Mouse (Mus musculus) MEL (cell line): ENCODE data around the gene Tlcd2. TPM values are rescaled to one million over a fixed set of nuclear protein-coding genes. Genes with fewer than 3 reads are reported as not detected.

Experiments
- DNase-seq: peaks from one replicate; pipeline ENCODE4 v3.0.0; 2011; ENCODE audit warnings: low read depth, low spot score
- H3K27ac ChIP-seq: 2 replicates; pipeline ENCODE4 v1.5.1; 2012; ENCODE audit warnings: low read depth, mild to moderate bottlenecking, control low read depth, low read length, moderate library complexity; ENCODE audit not compliant: control insufficient read depth
- H3K27me3 ChIP-seq, 2 experiments: fragments of 150-350 bp in 1 of 2; sonication (generic) in 1 of 2; 2 replicates each; pipeline ENCODE4 v1.6.1; 2012; ENCODE audit warnings: low read length in 2 of 2, mild to moderate bottlenecking in 2 of 2, improper control_type of control experiment in 1 of 2, moderate library complexity in 1 of 2; ENCODE audit not compliant: insufficient read depth in 2 of 2, control insufficient read depth in 1 of 2
- H3K36me3 ChIP-seq, 2 experiments: 2 replicates each; pipeline ENCODE4 v1.6.1; 2012 to 2014; ENCODE audit warnings: low read length in 2 of 2, improper control_type of control experiment in 1 of 2, inconsistent platforms in 1 of 2, mild to moderate bottlenecking in 1 of 2; ENCODE audit not compliant: insufficient read depth in 2 of 2, control insufficient read depth in 1 of 2
- H3K4me1 ChIP-seq, 2 experiments: fragments of 150-350 bp in 1 of 2; sonication (generic) in 1 of 2; 2 replicates each; pipeline ENCODE4 v1.6.1; 2012; ENCODE audit warnings: low read length in 2 of 2, improper control_type of control experiment in 1 of 2, mild to moderate bottlenecking in 1 of 2; ENCODE audit not compliant: insufficient read depth in 2 of 2, control insufficient read depth in 1 of 2
- H3K4me3 ChIP-seq, 2 experiments: fragments of 150-350 bp in 1 of 2; sonication (generic) in 1 of 2; 2 replicates each; pipeline ENCODE4 v1.5.1; 2012; ENCODE audit warnings: low read depth in 2 of 2, low read length in 2 of 2, mild to moderate bottlenecking in 2 of 2, moderate library complexity in 2 of 2, control low read depth in 1 of 2, improper control_type of control experiment in 1 of 2; ENCODE audit not compliant: control insufficient read depth in 1 of 2, insufficient read depth in 1 of 2
- H3K79me2 ChIP-seq: 2 replicates; pipeline ENCODE4 v1.6.1; 2012; ENCODE audit warnings: mild to moderate bottlenecking, low read length, moderate library complexity; ENCODE audit not compliant: control insufficient read depth, poor library complexity, insufficient read depth
- H3K9ac ChIP-seq: 2 replicates; pipeline ENCODE4 v1.6.1; 2012; ENCODE audit warnings: low read depth, mild to moderate bottlenecking, control low read depth, low read length, moderate library complexity; ENCODE audit not compliant: control insufficient read depth, poor library complexity, severe bottlenecking
- H3K9me3 ChIP-seq: fragments of 150-350 bp; sonication (generic); replicated peaks from 2 replicates; pipeline ENCODE4 v1.6.1; 2012; ENCODE audit warnings: mild to moderate bottlenecking, low read length, improper control_type of control experiment, moderate library complexity; ENCODE audit not compliant: insufficient read depth
- CHD1 ChIP-seq: IDR thresholded peaks from 2 replicates; pipeline ENCODE4 v1.6.1; 2012; ENCODE audit warnings: low read depth, mild to moderate bottlenecking, inconsistent platforms, low read length, improper control_type of control experiment
- CHD2 ChIP-seq: IDR thresholded peaks from 2 replicates; pipeline ENCODE4 v1.6.1; 2011; ENCODE audit warnings: low read length, improper control_type of control experiment
- CTCF ChIP-seq, 3 experiments: IDR thresholded peaks in 2 of 3; conservative IDR thresholded peaks in 1 of 3; 2 replicates each; pipeline ENCODE4 v1.5.1; 2011 to 2012; ENCODE audit warnings: low read length in 3 of 3, low read depth in 2 of 3, mild to moderate bottlenecking in 2 of 3, improper control_type of control experiment in 1 of 3, inconsistent platforms in 1 of 3, mixed read lengths in 1 of 3, moderate library complexity in 1 of 3; ENCODE audit not compliant: control insufficient read depth in 1 of 3, insufficient read depth in 1 of 3, poor library complexity in 1 of 3, severe bottlenecking in 1 of 3
- E2F4 ChIP-seq: IDR thresholded peaks from 2 replicates; pipeline ENCODE4 v1.6.1; 2011; ENCODE audit warnings: low read depth, low read length, improper control_type of control experiment, borderline replicate concordance
- ELF1 ChIP-seq: IDR thresholded peaks from 2 replicates; pipeline ENCODE4 v1.6.1; 2014; ENCODE audit warnings: low read depth, mild to moderate bottlenecking, inconsistent platforms, low read length, improper control_type of control experiment, moderate library complexity
- EP300 ChIP-seq, 2 experiments: IDR thresholded peaks; 2 replicates each; pipeline ENCODE4 v1.6.1; 2011; ENCODE audit warnings: improper control_type of control experiment in 2 of 2, low read length in 2 of 2, low read depth in 1 of 2, mild to moderate bottlenecking in 1 of 2
- GABPA ChIP-seq: IDR thresholded peaks from 2 replicates; pipeline ENCODE4 v1.6.1; 2012; ENCODE audit warnings: low read depth, mild to moderate bottlenecking, inconsistent platforms, low read length, improper control_type of control experiment, moderate library complexity
- HCFC1 ChIP-seq: IDR thresholded peaks from 2 replicates; pipeline ENCODE4 v1.6.1; 2012; ENCODE audit warnings: low read depth, mild to moderate bottlenecking, inconsistent platforms, low read length, improper control_type of control experiment, moderate library complexity
- MAFK ChIP-seq: IDR thresholded peaks from 2 replicates; pipeline ENCODE4 v1.6.1; 2011; ENCODE audit warnings: low read depth, mild to moderate bottlenecking, low read length, improper control_type of control experiment, borderline replicate concordance
- MAX ChIP-seq: IDR thresholded peaks from 2 replicates; pipeline ENCODE4 v1.6.1; 2011; ENCODE audit warnings: low read length, improper control_type of control experiment
- MEF2A ChIP-seq: IDR thresholded peaks from 2 replicates; pipeline ENCODE4 v1.6.1; 2014; ENCODE audit warnings: low read depth, mild to moderate bottlenecking, inconsistent platforms, low read length, improper control_type of control experiment; ENCODE audit not compliant: poor library complexity, insufficient replicate concordance, severe bottlenecking; ENCODE audit errors: extremely low read depth
- MXI1 ChIP-seq: IDR thresholded peaks from 2 replicates; pipeline ENCODE4 v1.6.1; 2011; ENCODE audit warnings: mild to moderate bottlenecking, low read depth, low read length, improper control_type of control experiment
- NRF1 ChIP-seq: IDR thresholded peaks from 2 replicates; pipeline ENCODE4 v1.6.1; 2014; ENCODE audit warnings: low read depth, mild to moderate bottlenecking, inconsistent platforms, low read length, improper control_type of control experiment, moderate library complexity; ENCODE audit not compliant: poor library complexity, insufficient read depth, severe bottlenecking
- POLR2A ChIP-seq, 2 experiments: IDR thresholded peaks; 2 replicates each; pipeline ENCODE4 v1.6.1; 2011 to 2012; ENCODE audit warnings: low read length in 2 of 2, mild to moderate bottlenecking in 2 of 2, control low read depth in 1 of 2, improper control_type of control experiment in 1 of 2, low read depth in 1 of 2, moderate library complexity in 1 of 2; ENCODE audit not compliant: control insufficient read depth in 1 of 2, insufficient read depth in 1 of 2, poor library complexity in 1 of 2
- POLR2AphosphoS2 ChIP-seq: IDR thresholded peaks from 2 replicates; pipeline ENCODE4 v1.6.1; 2011; ENCODE audit warnings: low read length, improper control_type of control experiment
- POLR2AphosphoS5 ChIP-seq: IDR thresholded peaks from 2 replicates; pipeline ENCODE4 v1.6.1; 2012; ENCODE audit warnings: low read depth, borderline replicate concordance, mild to moderate bottlenecking, inconsistent platforms, low read length, moderate library complexity, mixed read lengths
- RCOR1 ChIP-seq: IDR thresholded peaks from 2 replicates; pipeline ENCODE4 v1.6.1; 2012; ENCODE audit warnings: low read depth, mild to moderate bottlenecking, inconsistent platforms, low read length, improper control_type of control experiment
- SIN3A ChIP-seq: IDR thresholded peaks from 2 replicates; pipeline ENCODE4 v1.6.1; 2012; ENCODE audit warnings: low read length, improper control_type of control experiment, inconsistent platforms
- SMC3 ChIP-seq: IDR thresholded peaks from 2 replicates; pipeline ENCODE4 v1.6.1; 2011; ENCODE audit warnings: low read depth, low read length, improper control_type of control experiment
- TBP ChIP-seq: IDR thresholded peaks from 2 replicates; pipeline ENCODE4 v1.8.0; 2011; ENCODE audit warnings: low read depth, low read length, improper control_type of control experiment
- TCF12 ChIP-seq: IDR thresholded peaks from 2 replicates; pipeline ENCODE4 v1.6.1; 2014; ENCODE audit warnings: low read depth, mild to moderate bottlenecking, inconsistent platforms, low read length, improper control_type of control experiment, moderate library complexity
- UBTF ChIP-seq: IDR thresholded peaks from 2 replicates; pipeline ENCODE4 v1.6.1; 2012; ENCODE audit warnings: low read depth, mild to moderate bottlenecking, inconsistent platforms, low read length, improper control_type of control experiment, moderate library complexity, borderline replicate concordance; ENCODE audit not compliant: insufficient read depth
- USF1 ChIP-seq: IDR thresholded peaks from 2 replicates; pipeline ENCODE4 v1.6.1; 2014; ENCODE audit warnings: low read depth, mild to moderate bottlenecking, inconsistent platforms, low read length, improper control_type of control experiment, moderate library complexity
- USF2 ChIP-seq, 2 experiments: IDR thresholded peaks; 2 replicates each; pipeline ENCODE4 v1.6.1; 2011 to 2012; ENCODE audit warnings: improper control_type of control experiment in 2 of 2, low read length in 2 of 2, borderline replicate concordance in 1 of 2, inconsistent platforms in 1 of 2, low read depth in 1 of 2, mild to moderate bottlenecking in 1 of 2; ENCODE audit not compliant: insufficient read depth in 1 of 2
- ZMIZ1 ChIP-seq: IDR thresholded peaks from 2 replicates; pipeline ENCODE4 v1.6.1; 2012; ENCODE audit warnings: low read depth, mild to moderate bottlenecking, inconsistent platforms, low read length, improper control_type of control experiment, moderate library complexity
- ZNF384 ChIP-seq: IDR thresholded peaks from 2 replicates; pipeline ENCODE4 v1.6.1; 2012; ENCODE audit warnings: low read depth, mild to moderate bottlenecking, inconsistent platforms, low read length, improper control_type of control experiment
- polyA plus RNA-seq, 2 experiments: library from polyadenylated mRNA; stranded (reverse) in 1 of 2; unstranded in 1 of 2; fragments of >175 nt in 1 of 2; fragments of >200 nt in 1 of 2; gene quantifications; 2 replicates each; pipeline versions ENCODE4 v1.2.1 to v1.2.4; 2012; ENCODE audit warnings: low replicate concordance in 2 of 2, low read depth in 1 of 2; ENCODE audit not compliant: insufficient read length in 2 of 2, insufficient read depth in 1 of 2, missing spikeins in 1 of 2
- total RNA-seq: library from RNA; depleted of rRNA; stranded (reverse); fragments of 300-350 nt; gene quantifications from 2 replicates; pipeline ENCODE4 v1.2.3, GENCODE M21; 2012

Gene Tlcd2
- total and polyA plus RNA-seq, 3 experiments: 0.50 to 0.86 TPM; not detected in 1

GRCm38 (mm10) chr11:75468410-75468809, 6.9 kb downstream of the Tlcd2 start:
- TF ChIP-seq UBTF (no peak), USF2 (IDR thresholded peaks at IDR 0.05; ENCODE audit: borderline replicate concordance in 1 of 2, insufficient read depth in 1 of 2, low read depth in 1 of 2, low read length in 2 of 2) (no peak), NRF1 (no peak), TBP (no peak), MEF2A (no peak), ZMIZ1 (no peak), SMC3 (no peak), MAX (no peak), USF1 (no peak), SIN3A (no peak), CHD1 (no peak), CTCF (IDR thresholded peaks at IDR 0.05 in 2 of 3, conservative IDR thresholded peaks at IDR 0.05 in 1 of 3; ENCODE audit: control insufficient read depth in 1 of 3, insufficient read depth in 1 of 3, low read depth in 2 of 3, low read length in 3 of 3, poor library complexity in 1 of 3, severe bottlenecking in 1 of 3) (no peak), ELF1 (no peak), GABPA (no peak), EP300 (IDR thresholded peaks at IDR 0.05; ENCODE audit: low read depth in 1 of 2, low read length in 2 of 2) (no peak), MAFK (no peak), ZNF384 (no peak), POLR2A (IDR thresholded peaks at IDR 0.05; ENCODE audit: control insufficient read depth in 1 of 2, insufficient read depth in 1 of 2, low read depth in 1 of 2, low read length in 2 of 2, poor library complexity in 1 of 2) (no peak), E2F4 (no peak)
- TF ChIP-seq, all 39 proteins: peak for 0
- Histone ChIP-seq H3K27me3 (no peaks in the 10 kb centered on the region), H3K4me1 (peaks cover 3 to 24% of the 10 kb centered on the region in 2 experiments), H3K9ac (no peak overlapping the region), H3K79me2 (no peaks in the 10 kb centered on the region), H3K9me3 (no peaks in the 10 kb centered on the region), H3K36me3 (peaks cover 0 to 18% of the 10 kb centered on the region in 2 experiments; a peak in 2 of 4 replicates), H3K27ac (no peak overlapping the region), H3K4me3 (no peak overlapping the region)
- DNase-seq: no peak

GRCm38 (mm10) chr11:75469261-75469660, 7.7 kb downstream of the Tlcd2 start:
- no peak overlapping the region for H3K27ac ChIP-seq
- H3K9ac ChIP-seq: no peak overlapping the region
- DNase-seq: no peak
- H3K36me3 ChIP-seq: peaks cover 0 to 16% of the 10 kb centered on the region in 2 experiments; a peak in 2 of 4 replicates
- no peaks in the 10 kb centered on the region for H3K9me3 ChIP-seq
- no peaks in the 10 kb centered on the region for H3K79me2 ChIP-seq
- H3K4me3 ChIP-seq: no peak overlapping the region
- H3K27me3 ChIP-seq: no peaks in the 10 kb centered on the region
- H3K4me1 ChIP-seq: peaks cover 3 to 20% of the 10 kb centered on the region in 2 experiments
- TF ChIP-seq POLR2AphosphoS5 (no peak), SMC3 (no peak), MXI1 (no peak), RCOR1 (no peak), HCFC1 (no peak), CHD2 (no peak), POLR2A (IDR thresholded peaks at IDR 0.05; ENCODE audit: control insufficient read depth in 1 of 2, insufficient read depth in 1 of 2, low read depth in 1 of 2, low read length in 2 of 2, poor library complexity in 1 of 2) (no peak), SIN3A (no peak), E2F4 (no peak), TBP (no peak), ZNF384 (no peak), CTCF (IDR thresholded peaks at IDR 0.05 in 2 of 3, conservative IDR thresholded peaks at IDR 0.05 in 1 of 3; ENCODE audit: control insufficient read depth in 1 of 3, insufficient read depth in 1 of 3, low read depth in 2 of 3, low read length in 3 of 3, poor library complexity in 1 of 3, severe bottlenecking in 1 of 3) (no peak), ZMIZ1 (no peak), POLR2AphosphoS2 (no peak), TCF12 (no peak)
